Mouse (Mus musculus) kidney, adult 2 months (tissue): ENCODE results near the gene Bcl2l14.

ENCODE experiments used
- CTCF ChIP-seq: fragments of 200-500 bp; conservative IDR thresholded peaks from 2 replicates; pipeline ENCODE4 v1.5.1; 2011; ENCODE audit warnings: low read depth, mild to moderate bottlenecking, control low read depth, low read length, moderate library complexity, mixed read lengths; ENCODE audit not compliant: insufficient read depth, insufficient read length
- POLR2A ChIP-seq: fragments of 200-500 bp; IDR thresholded peaks from one replicate; pipeline ENCODE4 v1.6.1; 2011; ENCODE audit warnings: low read depth, low read length, control low read depth

DNA sequence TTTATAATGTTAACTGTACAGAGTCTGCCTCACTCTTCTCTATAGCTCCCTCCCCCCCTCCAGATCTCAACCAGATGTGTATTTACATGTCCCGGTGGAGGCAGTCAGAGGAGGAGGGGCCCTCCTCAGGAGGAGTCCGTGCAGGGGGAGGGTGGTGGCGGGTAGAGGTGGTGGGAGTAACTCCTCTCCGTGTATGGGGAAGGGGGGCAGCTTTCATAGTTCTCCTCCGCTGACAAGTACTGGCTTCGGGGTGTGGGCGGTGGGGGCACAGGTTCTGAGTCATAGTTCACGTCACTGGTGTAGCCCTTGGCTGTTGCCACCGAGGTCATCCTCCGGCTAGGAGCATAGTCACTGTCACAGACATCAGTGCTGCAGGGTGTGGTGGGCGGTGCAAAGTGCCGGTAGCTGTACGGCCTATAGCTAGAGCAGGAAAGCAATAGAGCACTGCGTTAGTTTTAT is 54.6 kb downstream of the Bcl2l14 start:
- TF ChIP-seq POLR2A: no peak
- no peak for TF ChIP-seq CTCF
